Mouse (Mus musculus) stomach, embryonic 16.5 days (tissue): ENCODE measurements around the gene Krtdap. TPM values are rescaled to one million over a fixed set of nuclear protein-coding genes. Genes with fewer than 3 reads are reported as not detected.

Experiments
- ATAC-seq: fragments of 200-750 bp; cut with Nextera tagmentation; 2 replicates; pipeline ENCODE4 v1.8.0; 2017; ENCODE audit warnings: moderate number of reproducible peaks, moderate TSS enrichment; ENCODE audit not compliant: insufficient read depth, low FRiP score
- H3K27ac ChIP-seq: fragments of 300-500 bp; sonication (generic); 2 replicates; pipeline ENCODE4 v1.5.1; 2014; ENCODE audit warnings: low read length
- H3K27me3 ChIP-seq: fragments of 300-500 bp; sonication (generic); 2 replicates; pipeline ENCODE4 v1.6.1; 2014; ENCODE audit warnings: low read length, control low read depth, mixed read lengths; ENCODE audit not compliant: control insufficient read depth, insufficient read depth
- H3K36me3 ChIP-seq: fragments of 300-500 bp; sonication (generic); 2 replicates; pipeline ENCODE4 v1.6.1; 2014; ENCODE audit warnings: low read length; ENCODE audit not compliant: control insufficient read depth, insufficient read depth
- H3K4me1 ChIP-seq: fragments of 300-500 bp; sonication (generic); 2 replicates; pipeline ENCODE4 v1.6.1; 2014; ENCODE audit warnings: low read length, control low read depth, mixed read lengths; ENCODE audit not compliant: control insufficient read depth, insufficient read depth
- H3K4me2 ChIP-seq: fragments of 300-500 bp; sonication (generic); 2 replicates; pipeline ENCODE4 v1.6.1; 2014; ENCODE audit warnings: low read depth, low read length, mixed read lengths
- H3K4me3 ChIP-seq: fragments of 300-500 bp; sonication (generic); replicated peaks from 2 replicates; pipeline ENCODE4 v1.5.1; 2014; ENCODE audit warnings: mild to moderate bottlenecking, low read length
- H3K9ac ChIP-seq: fragments of 300-500 bp; sonication (generic); 2 replicates; pipeline ENCODE4 v1.6.1; 2014; ENCODE audit warnings: low read length
- H3K9me3 ChIP-seq: fragments of 300-500 bp; sonication (generic); replicated peaks from 2 replicates; pipeline ENCODE4 v1.6.1; 2016; ENCODE audit warnings: low read length, control low read depth; ENCODE audit not compliant: control insufficient read depth
- WGBS: fragments of 180-500 bp; shearing (Covaris S2); extraction: QIAGEN DNeasy Blood & Tissue Kit; methylation state at CpG from one replicate; pipeline ENCODE4 v1.1.7; 2014; 5-methylcytosine and 5-hydroxymethylcytosine counted together
- polyA plus RNA-seq: library from polyadenylated mRNA; unstranded; fragments of >200 nt; fragmentation: Nextera tagmentation; extraction: Ambion mirVana; gene quantifications from 2 replicates; pipeline ENCODE4 v1.2.1, GENCODE M21; 2015

The Krtdap gene
- polyA plus RNA-seq, 1 experiment from 2014 or later = 767 TPM

GRCm38 (mm10) chr7:30803256-30803655 is 15.6 kb downstream of the Krtdap start:
- Histone ChIP-seq H3K36me3 (no peaks in the 10 kb centered on the region), H3K4me2 (no peak overlapping the region), H3K4me1 (no peaks in the 10 kb centered on the region), H3K27ac (peak overlapping the region; percentile 79), H3K9me3 (peaks cover 12% of the 10 kb centered on the region), H3K4me3 (no peak overlapping the region), H3K27me3 (no peaks in the 10 kb centered on the region), H3K9ac (no peak overlapping the region)
- ATAC-seq = no peak
- 90% methylated on average over 3 of the region's 3 CpGs for WGBS

- no peak overlapping the region for H3K4me3 ChIP-seq
- H3K36me3 ChIP-seq = no peaks in the 10 kb centered on the region
- H3K9me3 ChIP-seq = peaks cover 12% of the 10 kb centered on the region
- H3K27ac ChIP-seq = peak overlapping the region; percentile 79
- H3K27me3 ChIP-seq = no peaks in the 10 kb centered on the region
- H3K9ac ChIP-seq = no peak overlapping the region
- no peak overlapping the region for H3K4me2 ChIP-seq
- peak; percentile 93 for ATAC-seq
- no peaks in the 10 kb centered on the region for H3K4me1 ChIP-seq
- 59% methylated on average over 9 of the region's 9 CpGs for WGBS
Measured at GRCm38 (mm10) chr7:30804026-30804715, 16.5 kb downstream of the Krtdap start.

- 45% methylated on average over 6 of the region's 6 CpGs for WGBS
- no peak overlapping the region for H3K4me3 ChIP-seq
- no peaks in the 10 kb centered on the region for H3K27me3 ChIP-seq
- H3K36me3 ChIP-seq = no peaks in the 10 kb centered on the region
- no peak overlapping the region for H3K4me2 ChIP-seq
- ATAC-seq = no peak
- H3K4me1 ChIP-seq = no peaks in the 10 kb centered on the region
- H3K9ac ChIP-seq = no peak overlapping the region
- no peak overlapping the region for H3K27ac ChIP-seq
- H3K9me3 ChIP-seq = peaks cover 2% of the 10 kb centered on the region; the same call in 1 of the 2 replicates
Measured at GRCm38 (mm10) chr7:30805924-30806323, 18.2 kb downstream of the Krtdap start.

GRCm38 (mm10) chr7:30810319-30810718 is 22.6 kb downstream of the Krtdap start:
- no peak for ATAC-seq
- Histone ChIP-seq H3K4me1 (peaks cover 12% of the 10 kb centered on the region), H3K27me3 (no peaks in the 10 kb centered on the region), H3K4me3 (no peak overlapping the region), H3K4me2 (no peak overlapping the region), H3K9ac (no peak overlapping the region), H3K36me3 (no peaks in the 10 kb centered on the region), H3K9me3 (peaks cover under 1% of the 10 kb centered on the region; the same call in 1 of the 2 replicates), H3K27ac (no peak overlapping the region)
- 56% methylated on average over 6 of the region's 6 CpGs for WGBS

- H3K4me2 ChIP-seq = no peak overlapping the region
- 36% methylated on average over 9 of the region's 9 CpGs for WGBS
Measured at GRCm38 (mm10) chr7:30811757-30812290, 24.1 kb downstream of the Krtdap start.

GRCm38 (mm10) chr7:30812291-30812807 is 24.7 kb downstream of the Krtdap start:
- peak; percentile 73 for ATAC-seq
- H3K27ac ChIP-seq = peak overlapping the region; percentile 79
- H3K36me3 ChIP-seq = no peaks in the 10 kb centered on the region
- 38% methylated on average over 6 of the region's 6 CpGs for WGBS
- H3K4me2 ChIP-seq = no peak overlapping the region
- H3K9ac ChIP-seq = no peak overlapping the region; the same call in 1 of the 2 replicates
- peaks cover 13% of the 10 kb centered on the region for H3K4me1 ChIP-seq
- no peak overlapping the region for H3K4me3 ChIP-seq
- H3K27me3 ChIP-seq = no peaks in the 10 kb centered on the region
- H3K9me3 ChIP-seq = no peaks in the 10 kb centered on the region

More at GRCm38 (mm10) chr7:30811757-30812290, 24.1 kb downstream of the Krtdap start:
- H3K27me3 ChIP-seq = no peaks in the 10 kb centered on the region
- H3K9me3 ChIP-seq = no peaks in the 10 kb centered on the region
- peaks cover 12% of the 10 kb centered on the region for H3K4me1 ChIP-seq
- no peak overlapping the region for H3K4me3 ChIP-seq
- H3K9ac ChIP-seq = no peak overlapping the region; the same call in 1 of the 2 replicates
- peak overlapping the region; percentile 79 for H3K27ac ChIP-seq
- peak; percentile 37; the same call in 1 of the 2 replicates for ATAC-seq
- no peaks in the 10 kb centered on the region for H3K36me3 ChIP-seq

- ATAC-seq = peak; percentile 67; the same call in 1 of the 2 replicates
- Histone ChIP-seq H3K27me3 (no peaks in the 10 kb centered on the region), H3K4me1 (peaks cover 6% of the 10 kb centered on the region; the same call in 1 of the 2 replicates), H3K9ac (peak overlapping the region; percentile 31; the same call in 1 of the 2 replicates), H3K4me3 (no peak overlapping the region), H3K27ac (peak overlapping the region; percentile 62), H3K4me2 (no peak overlapping the region), H3K36me3 (no peaks in the 10 kb centered on the region), H3K9me3 (no peaks in the 10 kb centered on the region)
- WGBS = 42% methylated on average over 6 of the region's 6 CpGs
Measured at GRCm38 (mm10) chr7:30820131-30820530, 32.4 kb downstream of the Krtdap start.

GRCm38 (mm10) chr7:30820854-30821445 is 33.3 kb downstream of the Krtdap start:
- H3K27me3 ChIP-seq = no peaks in the 10 kb centered on the region
- no peaks in the 10 kb centered on the region for H3K9me3 ChIP-seq
- peak overlapping the region; percentile 62; the same call in 1 of the 2 replicates for H3K27ac ChIP-seq
- ATAC-seq = no peak
- H3K36me3 ChIP-seq = no peaks in the 10 kb centered on the region
- 36% methylated on average over 7 of the region's 7 CpGs for WGBS
- peak overlapping the region; percentile 31; the same call in 1 of the 2 replicates for H3K9ac ChIP-seq
- 0 out of 2 replicates have a peak overlapping the region, but pooled peaks have one; percentile 2 for H3K4me3 ChIP-seq
- H3K4me2 ChIP-seq = no peak overlapping the region
- peaks cover 6% of the 10 kb centered on the region; the same call in 1 of the 2 replicates for H3K4me1 ChIP-seq

GRCm38 (mm10) chr7:30821532-30821931 is 33.8 kb downstream of the Krtdap start:
- 54% methylated on average over 5 of the region's 5 CpGs for WGBS
- H3K4me3 ChIP-seq = no peak overlapping the region
- H3K36me3 ChIP-seq = no peaks in the 10 kb centered on the region
- no peaks in the 10 kb centered on the region for H3K9me3 ChIP-seq
- H3K27me3 ChIP-seq = no peaks in the 10 kb centered on the region
- no peak overlapping the region for H3K9ac ChIP-seq
- ATAC-seq = no peak
- H3K27ac ChIP-seq = 0 out of 2 replicates have a peak overlapping the region, but pooled peaks have one; percentile 49
- peaks cover 6% of the 10 kb centered on the region; the same call in 1 of the 2 replicates for H3K4me1 ChIP-seq
- H3K4me2 ChIP-seq = no peak overlapping the region
